Mouse (Mus musculus): ENCODE measurements around the gene Slc9a1.

The Slc9a1 gene

GRCm38 (mm10) chr4:133423108-133423507 lies 53.6 kb downstream of the Slc9a1 start:
- no peaks in the 10 kb centered on the region for H3K27me3 ChIP-seq (ENCODE audit: control insufficient read depth, insufficient read depth, low read length, poor library complexity, severe bottlenecking)
- DNase-seq (ENCODE audit: low read depth, low spot score) = peak; percentile 73
- peaks cover 3% of the 10 kb centered on the region for H3K36me3 ChIP-seq (ENCODE audit: control insufficient read depth, insufficient read depth, low read length, poor library complexity, severe bottlenecking)

DNA sequence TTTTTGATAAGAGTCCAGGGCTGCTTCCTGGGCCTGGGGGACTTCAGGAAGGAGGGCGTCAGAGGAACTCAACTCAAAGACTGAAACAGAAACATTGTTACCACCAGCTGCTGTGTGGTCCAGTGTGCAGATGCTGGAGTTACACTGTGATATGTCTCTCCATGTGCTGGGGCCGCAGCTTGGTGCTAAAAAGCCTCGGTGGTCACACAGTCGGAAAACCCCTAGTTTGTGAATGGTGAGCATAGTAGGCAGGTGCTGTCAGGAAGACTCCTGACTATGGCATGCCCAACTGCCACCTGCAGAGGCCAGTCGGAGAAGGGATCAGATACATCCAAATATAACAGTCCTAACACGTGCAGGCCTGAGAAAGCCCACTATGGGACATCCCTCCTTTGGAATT lies 54.2 kb downstream of the Slc9a1 start:
- no peak for DNase-seq (ENCODE audit: low read depth, low spot score)
- H3K36me3 ChIP-seq (ENCODE audit: control insufficient read depth, insufficient read depth, low read length, poor library complexity, severe bottlenecking) = peaks cover 3% of the 10 kb centered on the region
- no peaks in the 10 kb centered on the region for H3K27me3 ChIP-seq (ENCODE audit: control insufficient read depth, insufficient read depth, low read length, poor library complexity, severe bottlenecking)

- H3K27me3 ChIP-seq (ENCODE audit: control insufficient read depth, insufficient read depth, low read length, poor library complexity, severe bottlenecking) = no peaks in the 10 kb centered on the region
- DNase-seq (ENCODE audit: low read depth, low spot score) = peak; percentile 76
- H3K36me3 ChIP-seq (ENCODE audit: control insufficient read depth, insufficient read depth, low read length, poor library complexity, severe bottlenecking) = peaks cover 3% of the 10 kb centered on the region
Observed at GRCm38 (mm10) chr4:133424100-133424499, 54.6 kb downstream of the Slc9a1 start.

GRCm38 (mm10) chr4:133426141-133426540 lies 56.6 kb downstream of the Slc9a1 start:
- Histone ChIP-seq H3K27me3 (ENCODE audit: control insufficient read depth, insufficient read depth, low read length, poor library complexity, severe bottlenecking) (no peaks in the 10 kb centered on the region), H3K36me3 (ENCODE audit: control insufficient read depth, insufficient read depth, low read length, poor library complexity, severe bottlenecking) (peaks cover 3% of the 10 kb centered on the region)
- no peak for DNase-seq (ENCODE audit: low read depth, low spot score)

DNA sequence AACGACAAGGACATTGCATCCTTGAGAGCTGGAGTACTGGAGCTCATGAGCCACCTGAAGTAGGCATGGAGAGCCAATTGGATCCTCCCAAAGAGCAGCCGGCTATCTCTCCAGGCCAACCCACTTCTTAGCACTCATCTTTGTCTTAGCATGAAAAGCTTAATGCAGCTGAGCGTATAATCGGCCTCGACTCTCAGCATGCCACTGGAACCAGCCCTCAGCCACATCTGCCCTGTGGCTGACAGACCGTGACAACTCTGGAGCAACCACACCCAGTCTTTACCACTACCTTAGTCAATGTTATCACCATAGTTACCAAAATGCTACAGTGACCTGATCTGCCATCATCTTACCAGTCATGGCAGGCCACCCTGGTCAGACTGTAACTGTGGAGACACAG lies 62.0 kb downstream of the Slc9a1 start:
- Histone ChIP-seq H3K36me3 (ENCODE audit: control insufficient read depth, insufficient read depth, low read length, poor library complexity, severe bottlenecking) (no peaks in the 10 kb centered on the region), H3K27me3 (ENCODE audit: control insufficient read depth, insufficient read depth, low read length, poor library complexity, severe bottlenecking) (no peaks in the 10 kb centered on the region)
- DNase-seq (ENCODE audit: low read depth, low spot score) = peak; percentile 42

DNA sequence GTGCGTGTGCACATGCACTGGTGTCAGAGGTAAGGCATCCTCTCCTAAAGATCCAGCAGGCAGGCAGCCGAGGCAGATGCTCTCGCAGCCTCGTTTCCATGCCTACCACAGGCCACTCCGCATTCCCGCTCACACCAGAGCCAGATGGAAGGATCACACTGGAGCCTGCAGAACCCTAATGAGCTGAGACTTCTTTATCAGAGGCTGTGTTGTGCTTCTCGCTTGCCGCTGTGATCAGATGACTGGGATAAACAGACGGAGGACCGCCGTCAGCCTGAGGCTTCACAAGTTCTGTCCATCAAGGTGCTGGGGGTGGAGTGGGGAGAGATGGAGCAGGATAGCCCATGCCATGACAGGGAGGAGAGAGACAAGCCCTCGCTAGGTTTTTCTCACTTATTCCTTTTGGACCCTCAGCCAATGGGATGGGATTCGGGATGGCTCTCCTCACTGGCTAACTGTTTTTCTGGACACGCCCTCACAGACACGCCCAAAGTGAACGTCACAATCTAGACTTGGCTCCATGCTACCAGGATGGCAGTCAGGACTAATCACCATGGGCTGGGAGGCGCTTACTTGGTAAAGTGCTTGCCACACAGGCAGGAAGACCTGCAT lies 63.2 kb downstream of the Slc9a1 start:
- Histone ChIP-seq H3K27me3 (ENCODE audit: control insufficient read depth, insufficient read depth, low read length, poor library complexity, severe bottlenecking) (no peaks in the 10 kb centered on the region), H3K36me3 (ENCODE audit: control insufficient read depth, insufficient read depth, low read length, poor library complexity, severe bottlenecking) (no peaks in the 10 kb centered on the region)
- DNase-seq (ENCODE audit: low read depth, low spot score) = no peak

- DNase-seq (ENCODE audit: low read depth, low spot score) = no peak
- Histone ChIP-seq H3K27me3 (ENCODE audit: control insufficient read depth, insufficient read depth, low read length, poor library complexity, severe bottlenecking) (no peaks in the 10 kb centered on the region), H3K36me3 (ENCODE audit: control insufficient read depth, insufficient read depth, low read length, poor library complexity, severe bottlenecking) (no peaks in the 10 kb centered on the region)
Observed at GRCm38 (mm10) chr4:133435921-133436320, 66.4 kb downstream of the Slc9a1 start.

DNA sequence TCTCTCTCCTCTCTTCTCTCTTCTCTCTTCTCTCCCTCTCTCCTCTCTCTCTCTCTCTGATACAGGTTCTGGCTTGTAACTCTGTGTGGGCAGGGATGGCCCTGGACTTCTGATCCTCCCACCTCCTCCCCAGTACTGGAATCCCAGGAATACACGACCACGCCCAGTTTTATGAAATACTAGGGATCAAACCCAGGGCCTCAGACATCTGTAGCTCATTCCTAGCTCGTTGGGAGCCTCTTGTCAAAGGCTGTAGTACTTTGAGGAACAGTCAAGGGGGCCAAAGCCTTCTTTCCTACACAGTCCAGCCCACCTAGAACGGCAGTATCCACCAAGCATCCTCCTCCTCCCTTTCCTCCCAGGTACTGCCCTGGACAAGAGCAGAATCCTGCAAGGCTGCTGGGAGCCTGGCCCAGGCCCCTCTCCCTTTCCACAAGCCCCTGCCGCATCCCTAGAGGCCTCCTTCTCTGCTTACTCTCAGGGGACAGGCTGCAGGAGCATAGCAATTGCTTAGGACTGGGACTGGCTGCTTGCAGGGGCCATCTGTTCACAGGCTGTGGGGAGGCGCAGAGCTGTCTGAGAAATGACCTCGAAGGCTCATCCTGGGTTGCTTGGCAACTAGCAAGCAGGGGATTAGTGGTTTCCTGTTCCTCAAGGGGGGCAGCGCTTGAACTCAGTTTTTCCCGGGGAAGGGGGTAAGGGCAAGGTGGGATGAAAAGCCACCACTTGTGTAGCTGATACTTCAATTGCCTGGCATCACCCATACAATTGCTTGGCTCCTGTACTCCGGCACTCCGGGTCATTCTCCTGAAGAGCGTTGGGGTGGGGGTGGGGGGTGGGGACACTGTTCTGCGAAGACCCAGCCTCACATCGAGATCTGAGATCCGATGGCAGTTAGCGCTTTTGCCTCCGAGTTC lies 70.2 kb downstream of the Slc9a1 start:
- no peak for DNase-seq (ENCODE audit: low read depth, low spot score)
- no peaks in the 10 kb centered on the region for H3K27me3 ChIP-seq (ENCODE audit: control insufficient read depth, insufficient read depth, low read length, poor library complexity, severe bottlenecking)
- no peaks in the 10 kb centered on the region for H3K36me3 ChIP-seq (ENCODE audit: control insufficient read depth, insufficient read depth, low read length, poor library complexity, severe bottlenecking)

GRCm38 (mm10) chr4:133440377-133440795 lies 70.9 kb downstream of the Slc9a1 start:
- no peaks in the 10 kb centered on the region for H3K27me3 ChIP-seq (ENCODE audit: control insufficient read depth, insufficient read depth, low read length, poor library complexity, severe bottlenecking)

GRCm38 (mm10) chr4:133442194-133442593 lies 72.7 kb downstream of the Slc9a1 start:
- H3K36me3 ChIP-seq (ENCODE audit: control insufficient read depth, insufficient read depth, low read length, poor library complexity, severe bottlenecking) = no peaks in the 10 kb centered on the region
- no peak for DNase-seq (ENCODE audit: low read depth, low spot score)
- no peaks in the 10 kb centered on the region for H3K27me3 ChIP-seq (ENCODE audit: control insufficient read depth, insufficient read depth, low read length, poor library complexity, severe bottlenecking)

More at GRCm38 (mm10) chr4:133440377-133440795, 70.9 kb downstream of the Slc9a1 start:
- DNase-seq (ENCODE audit: low read depth, low spot score) = peak; percentile 32
- H3K36me3 ChIP-seq (ENCODE audit: control insufficient read depth, insufficient read depth, low read length, poor library complexity, severe bottlenecking) = no peaks in the 10 kb centered on the region

GRCm38 (mm10) chr4:133443085-133443484 lies 73.6 kb downstream of the Slc9a1 start:
- no peaks in the 10 kb centered on the region for H3K36me3 ChIP-seq (ENCODE audit: control insufficient read depth, insufficient read depth, low read length, poor library complexity, severe bottlenecking)
- no peak for DNase-seq (ENCODE audit: low read depth, low spot score)
- H3K27me3 ChIP-seq (ENCODE audit: control insufficient read depth, insufficient read depth, low read length, poor library complexity, severe bottlenecking) = no peaks in the 10 kb centered on the region

DNA sequence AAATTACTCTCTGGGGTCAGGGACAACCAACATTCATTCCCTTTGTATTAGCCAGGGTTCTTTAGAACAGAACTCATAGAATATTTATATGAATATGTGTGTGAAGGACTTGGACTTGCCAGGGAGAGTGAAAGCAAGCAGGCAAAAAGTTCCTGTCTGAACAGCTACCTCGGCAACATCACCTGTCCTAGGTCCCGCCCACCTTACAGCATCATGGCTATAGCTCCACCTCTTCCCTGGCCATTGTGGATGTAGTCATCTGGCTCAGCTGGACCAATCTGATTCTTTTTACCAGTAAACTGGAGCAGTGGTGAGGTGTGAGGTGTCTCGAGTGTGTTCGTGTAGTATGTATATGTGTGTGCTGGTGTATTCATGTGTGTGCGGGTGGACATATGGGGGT lies 76.2 kb downstream of the Slc9a1 start:
- no peak for DNase-seq (ENCODE audit: low read depth, low spot score)

DNA sequence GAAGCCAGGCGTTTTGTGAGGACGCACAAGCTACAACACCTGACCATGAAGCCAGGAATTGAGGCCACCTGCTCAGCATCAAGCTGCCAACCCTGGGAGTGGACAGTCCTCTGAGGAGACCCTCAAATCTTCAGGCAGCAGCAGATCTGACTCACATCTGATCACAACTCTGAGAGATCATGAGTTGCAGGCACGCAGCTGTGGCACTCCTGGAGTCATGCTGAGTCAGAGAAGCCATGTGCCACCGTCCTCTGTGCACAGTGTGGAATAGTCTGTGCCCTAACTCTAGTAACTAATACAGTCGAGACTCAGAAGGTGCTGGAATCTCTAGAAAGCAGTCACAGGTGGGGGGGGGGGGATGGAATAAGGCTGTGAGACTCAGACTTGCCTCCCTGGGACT lies 77.9 kb downstream of the Slc9a1 start:
- DNase-seq (ENCODE audit: low read depth, low spot score) = no peak
- Histone ChIP-seq H3K27me3 (ENCODE audit: control insufficient read depth, insufficient read depth, low read length, poor library complexity, severe bottlenecking) (no peaks in the 10 kb centered on the region), H3K36me3 (ENCODE audit: control insufficient read depth, insufficient read depth, low read length, poor library complexity, severe bottlenecking) (no peaks in the 10 kb centered on the region)

More for the DNA sequence above, 76.2 kb downstream of the Slc9a1 start:
- Histone ChIP-seq H3K36me3 (ENCODE audit: control insufficient read depth, insufficient read depth, low read length, poor library complexity, severe bottlenecking) (no peaks in the 10 kb centered on the region), H3K27me3 (ENCODE audit: control insufficient read depth, insufficient read depth, low read length, poor library complexity, severe bottlenecking) (no peaks in the 10 kb centered on the region)

GRCm38 (mm10) chr4:133447967-133448366 lies 78.5 kb downstream of the Slc9a1 start:
- Histone ChIP-seq H3K27me3 (ENCODE audit: control insufficient read depth, insufficient read depth, low read length, poor library complexity, severe bottlenecking) (no peaks in the 10 kb centered on the region), H3K36me3 (ENCODE audit: control insufficient read depth, insufficient read depth, low read length, poor library complexity, severe bottlenecking) (no peaks in the 10 kb centered on the region)
- no peak for DNase-seq (ENCODE audit: low read depth, low spot score)

- DNase-seq (ENCODE audit: low read depth, low spot score) = peak; percentile 25
- Histone ChIP-seq H3K27me3 (ENCODE audit: control insufficient read depth, insufficient read depth, low read length, poor library complexity, severe bottlenecking) (no peaks in the 10 kb centered on the region), H3K36me3 (ENCODE audit: control insufficient read depth, insufficient read depth, low read length, poor library complexity, severe bottlenecking) (no peaks in the 10 kb centered on the region)
Observed at GRCm38 (mm10) chr4:133448708-133449388, 79.3 kb downstream of the Slc9a1 start.

All from splenic B cell, adult 2 months (primary cell).